In the genomic region with DNA sequence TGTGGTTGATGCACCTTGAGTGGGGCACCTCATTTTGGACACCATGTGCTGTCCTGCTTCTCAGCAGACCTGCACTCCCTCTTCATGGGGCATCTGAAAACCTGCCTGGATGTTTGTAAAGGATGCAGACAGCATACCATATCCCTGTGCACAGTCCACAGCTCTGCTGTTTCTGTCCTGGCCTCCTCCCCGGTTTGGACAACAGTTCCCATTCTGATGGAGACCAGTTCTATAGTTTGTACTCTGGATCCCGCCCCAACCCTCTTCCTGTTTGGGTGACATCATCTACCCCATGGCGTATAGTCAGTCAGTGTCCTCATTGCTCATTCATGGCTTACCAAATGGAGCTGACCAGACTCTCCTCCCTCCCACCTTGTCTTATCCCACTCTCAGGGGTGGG, we compare ENCODE assay signal across 21 mouse cellular contexts. TPM values are rescaled to one million over a fixed set of nuclear protein-coding genes. Genes with fewer than 3 reads are reported as not detected.
DNase-seq lines count a peak whose midpoint lies in the region; ATAC-seq and TF ChIP-seq lines count a peak whose summit lies in the region.
"Had no signal": no experiment of that assay in that cellular context is flagged by ENCODE, and none has a peak within 500 bp of the region (broad histone marks: within the 10 kb centered on the region; RNA-seq: fewer than 3 reads in every experiment).

No protein-coding gene starts in this region.

- H3K27ac ChIP-seq in heart, embryonic 10.5 days = peak overlapping the region; percentile 36; the same call in 1 of the 2 replicates
- H3K27ac ChIP-seq in lung, postnatal 0 days (ENCODE audit: low read length) = no peak overlapping the region
- H3K27ac ChIP-seq: embryonic facial prominence, embryonic 12.5 days; embryonic facial prominence, embryonic 15.5 days; gastrocnemius, adult 2 months; hindbrain, embryonic 10.5 days; hindbrain, embryonic 13.5 days had no signal

- no peak for TF ChIP-seq EP300 in lung, postnatal 0 days (IDR thresholded peaks at IDR 0.05)

- ATAC-seq in lung, postnatal 0 days = peak; percentile 22; the same call in 1 of the 2 replicates
- ATAC-seq in megakaryocyte, adult 5-6 weeks (ENCODE audit: poor library complexity, severe bottlenecking) = peak; percentile 23; the same call in 1 of the 2 replicates
- ATAC-seq: activated CD4-positive, CD25-positive, alpha-beta regulatory T cell, adult 4 months; forebrain, embryonic 14.5 days; forebrain, postnatal 0 days; hindbrain, embryonic 16.5 days had no signal

- DNase-seq in heart, embryonic 10.5 days (ENCODE audit: low spot score) = no peak
- no peak for DNase-seq in heart, postnatal 10 days
- DNase-seq in lung, postnatal 0 days (ENCODE audit: low spot score) = no peak
- no peak for DNase-seq in lung, postnatal 10 days
- DNase-seq in testis, postnatal 14 days (ENCODE audit: low spot score) = no peak
- DNase-seq: adrenal gland, adult 8-10 months; adrenal gland, postnatal 25 days; cerebellum, adult 11-12 months; cerebellum, postnatal 25 days; forebrain, postnatal 0 days; gastrocnemius, adult 2 months; gastrocnemius, postnatal 14 days; heart, postnatal 36 days had no signal

- TF ChIP-seq CTCF in lung, postnatal 0 days (IDR thresholded peaks at IDR 0.05) = no peak

- H3K4me1 ChIP-seq in heart, embryonic 10.5 days = peaks cover 67% of the 10 kb centered on the region
- H3K4me1 ChIP-seq in lung, postnatal 0 days (ENCODE audit: insufficient read depth, low read depth, low read length) = peaks cover 9% of the 10 kb centered on the region

- 0 out of 2 replicates have a peak, but pooled peaks cover 5% of the 10 kb centered on the region for H3K36me3 ChIP-seq in heart, embryonic 10.5 days
- no peaks in the 10 kb centered on the region; the same call in 1 of the 2 replicates for H3K36me3 ChIP-seq in lung, postnatal 0 days (ENCODE audit: insufficient read depth, low read length)
- H3K36me3 ChIP-seq: embryonic facial prominence, embryonic 12.5 days; hindbrain, embryonic 13.5 days had no signal

- H3K27me3 ChIP-seq in heart, embryonic 10.5 days (ENCODE audit: insufficient read depth, poor library complexity, severe bottlenecking) = no peaks in the 10 kb centered on the region
- no peaks in the 10 kb centered on the region for H3K27me3 ChIP-seq in lung, postnatal 0 days (replicated peaks; ENCODE audit: insufficient read depth, low read length)
- H3K27me3 ChIP-seq: embryonic facial prominence, embryonic 12.5 days; embryonic facial prominence, embryonic 15.5 days; hindbrain, embryonic 13.5 days had no signal

- H3K4me2 ChIP-seq in lung, postnatal 0 days (replicated peaks; ENCODE audit: low read depth, low read length) = no peak overlapping the region
- H3K4me2 ChIP-seq: embryonic facial prominence, embryonic 12.5 days; embryonic facial prominence, embryonic 15.5 days; hindbrain, embryonic 13.5 days had no signal

- intact Hi-C loops in heart, postnatal 10 days (cut with DNase I) = no loop called here

- 80% methylated on average over 3 of the region's 3 CpGs for WGBS in heart, embryonic 10.5 days
- 63% methylated on average over 3 of the region's 3 CpGs for WGBS in lung, postnatal 0 days

- H3K9ac ChIP-seq in lung, postnatal 0 days (replicated peaks; ENCODE audit: low read depth) = no peak overlapping the region
- H3K9ac ChIP-seq: embryonic facial prominence, embryonic 12.5 days; embryonic facial prominence, embryonic 15.5 days; forebrain, postnatal 0 days; hindbrain, embryonic 13.5 days had no signal

- no peak overlapping the region for H3K4me3 ChIP-seq in heart, embryonic 10.5 days
- no peak overlapping the region for H3K4me3 ChIP-seq in lung, postnatal 0 days (ENCODE audit: low read depth, low read length)
- H3K4me3 ChIP-seq: embryonic facial prominence, embryonic 12.5 days; embryonic facial prominence, embryonic 15.5 days; gastrocnemius, adult 2 months; hindbrain, embryonic 10.5 days; hindbrain, embryonic 13.5 days had no signal

- no peaks in the 10 kb centered on the region for H3K9me3 ChIP-seq in heart, embryonic 10.5 days
- no peaks in the 10 kb centered on the region for H3K9me3 ChIP-seq in lung, postnatal 0 days (ENCODE audit: low read length)
- H3K9me3 ChIP-seq: embryonic facial prominence, embryonic 12.5 days; embryonic facial prominence, embryonic 15.5 days; hindbrain, embryonic 10.5 days; hindbrain, embryonic 13.5 days had no signal

RNA-seq across cellular contexts. Expression of a gene that starts 5.1 kb away (rescaled TPM):
- 11.7 and 17.9 TPM in 2 replicates for polyA plus RNA-seq in heart, embryonic 10.5 days (2016; fragmentation: Nextera tagmentation; extraction: Ambion mirVana)
- total RNA-seq in heart, postnatal 10 days (2021) = 10 to 100 TPM; 87.1 to 88.6 TPM
- polyA plus RNA-seq in lung, postnatal 0 days (2015; fragmentation: Nextera tagmentation; extraction: Ambion mirVana) = 45.4 and 50.6 TPM in 2 replicates
- total RNA-seq in megakaryocyte, adult 5-6 weeks (2015) = 30.8 and 32.9 TPM in 2 replicates
- 29.4 and 29.8 TPM in 2 replicates for total RNA-seq in megakaryocyte, adult 5-6 weeks (2017)
